Comparison of ENCODE assay signal across 8 mouse cellular contexts in genomic region chr14:32472996-32473395, GRCm38 (mm10). TPM values are rescaled to one million over a fixed set of nuclear protein-coding genes. Genes with fewer than 3 reads are reported as not detected.
DNase-seq lines count a peak whose midpoint lies in the region; ATAC-seq lines count a peak whose summit lies in the region.

No protein-coding gene starts in this region.

- H3K9me3 ChIP-seq in intestine, embryonic 14.5 days (ENCODE audit: control insufficient read depth, low read length): no peaks in the 10 kb centered on the region
- no peaks in the 10 kb centered on the region for H3K9me3 ChIP-seq in intestine, embryonic 16.5 days (ENCODE audit: control insufficient read depth, low read length)
- no peaks in the 10 kb centered on the region for H3K9me3 ChIP-seq in hindbrain, embryonic 10.5 days
- no peaks in the 10 kb centered on the region for H3K9me3 ChIP-seq in midbrain, embryonic 12.5 days

- no peaks in the 10 kb centered on the region for H3K4me1 ChIP-seq in intestine, embryonic 14.5 days (replicated peaks; ENCODE audit: control insufficient read depth, insufficient read depth, low read length)
- no peaks in the 10 kb centered on the region for H3K4me1 ChIP-seq in intestine, embryonic 16.5 days (ENCODE audit: control insufficient read depth, insufficient read depth, low read length)
- no peaks in the 10 kb centered on the region for H3K4me1 ChIP-seq in hindbrain, embryonic 10.5 days (replicated peaks)
- H3K4me1 ChIP-seq in midbrain, embryonic 12.5 days: no peaks in the 10 kb centered on the region

- 9% methylated on average over 4 of the region's 4 CpGs for WGBS in intestine, embryonic 14.5 days
- 10% methylated on average over 4 of the region's 4 CpGs for WGBS in intestine, embryonic 16.5 days
- 13% methylated on average over 4 of the region's 4 CpGs for WGBS in hindbrain, embryonic 10.5 days
- WGBS in midbrain, embryonic 12.5 days: 16% methylated on average over 4 of the region's 4 CpGs

- no peak for ATAC-seq in intestine, embryonic 14.5 days (replicated peaks; ENCODE audit: low FRiP score, low TSS enrichment, low read depth)
- no peak for ATAC-seq in intestine, embryonic 16.5 days
- ATAC-seq in midbrain, embryonic 12.5 days (ENCODE audit: low FRiP score, low read depth): peak; percentile 19; the same call in 1 of the 2 replicates

- H3K36me3 ChIP-seq in intestine, embryonic 14.5 days (ENCODE audit: control insufficient read depth, insufficient read depth, low read length): no peaks in the 10 kb centered on the region
- H3K36me3 ChIP-seq in intestine, embryonic 16.5 days (ENCODE audit: control insufficient read depth, insufficient read depth, low read length): no peaks in the 10 kb centered on the region
- no peaks in the 10 kb centered on the region for H3K36me3 ChIP-seq in hindbrain, embryonic 10.5 days
- no peaks in the 10 kb centered on the region for H3K36me3 ChIP-seq in midbrain, embryonic 12.5 days

- no peak overlapping the region for H3K4me2 ChIP-seq in intestine, embryonic 14.5 days (ENCODE audit: low read length)
- no peak overlapping the region for H3K4me2 ChIP-seq in intestine, embryonic 16.5 days (ENCODE audit: low read depth, low read length)
- no peak overlapping the region for H3K4me2 ChIP-seq in midbrain, embryonic 12.5 days (replicated peaks)

- no peak overlapping the region for H3K9ac ChIP-seq in intestine, embryonic 14.5 days (ENCODE audit: low read length)
- H3K9ac ChIP-seq in intestine, embryonic 16.5 days (ENCODE audit: low read depth, low read length): no peak overlapping the region
- H3K9ac ChIP-seq in midbrain, embryonic 12.5 days (replicated peaks): no peak overlapping the region

- no peak overlapping the region for H3K4me3 ChIP-seq in intestine, embryonic 14.5 days (ENCODE audit: low read depth, low read length)
- H3K4me3 ChIP-seq in intestine, embryonic 16.5 days (ENCODE audit: low read length): no peak overlapping the region
- H3K4me3 ChIP-seq in hindbrain, embryonic 10.5 days: no peak overlapping the region
- no peak overlapping the region for H3K4me3 ChIP-seq in midbrain, embryonic 12.5 days

- no peak overlapping the region for H3K27ac ChIP-seq in intestine, embryonic 14.5 days (ENCODE audit: low read depth)
- H3K27ac ChIP-seq in intestine, embryonic 16.5 days (ENCODE audit: low read length): no peak overlapping the region
- H3K27ac ChIP-seq in hindbrain, embryonic 10.5 days: no peak overlapping the region
- no peak overlapping the region for H3K27ac ChIP-seq in midbrain, embryonic 12.5 days (replicated peaks)

- H3K27me3 ChIP-seq in intestine, embryonic 14.5 days (replicated peaks; ENCODE audit: control insufficient read depth, insufficient read depth, low read length): 0 out of 2 replicates have a peak, but pooled peaks cover 4% of the 10 kb centered on the region
- H3K27me3 ChIP-seq in intestine, embryonic 16.5 days (replicated peaks; ENCODE audit: control insufficient read depth, insufficient read depth, low read length): no peaks in the 10 kb centered on the region
- H3K27me3 ChIP-seq in hindbrain, embryonic 10.5 days (ENCODE audit: insufficient read depth, poor library complexity, severe bottlenecking): peaks cover 8% of the 10 kb centered on the region; the same call in 1 of the 2 replicates
- peaks cover 17% of the 10 kb centered on the region for H3K27me3 ChIP-seq in midbrain, embryonic 12.5 days

- peak; percentile 78 for DNase-seq in intestine, embryonic 14.5 days (ENCODE audit: low spot score)
- DNase-seq in adrenal gland, adult (ENCODE audit: inconsistent age in 2 of 2, low spot score in 1 of 2): peak; percentile 55 to 86
- peak; percentile 78 for DNase-seq in embryo, embryonic 11 days
- DNase-seq in hindbrain, embryonic 10.5 days (ENCODE audit: low spot score): peak; percentile 63
- DNase-seq in layer of hippocampus, postnatal 36 days: peak; percentile 45 to 51
- DNase-seq in thymus, postnatal 14 days: peak; percentile 33

RNA-seq across cellular contexts. Expression of gene Chat, which starts 7.2 kb away (rescaled TPM):
- polyA plus RNA-seq in intestine, embryonic 14.5 days (2014; fragmentation: Nextera tagmentation; extraction: Ambion mirVana): 1.3 and 1.4 TPM in 2 replicates
- polyA plus RNA-seq in intestine, embryonic 16.5 days (2015; fragmentation: Nextera tagmentation; extraction: Ambion mirVana): 1.4 and 1.5 TPM in 2 replicates
- polyA plus RNA-seq in hindbrain, embryonic 10.5 days (2016; fragmentation: Nextera tagmentation; extraction: Ambion mirVana): 0.19 and 1.1 TPM in 2 replicates
- not detected for total RNA-seq in layer of hippocampus, postnatal 36 days (2021)
- 0.18 and 0.19 TPM in 2 replicates for polyA plus RNA-seq in midbrain, embryonic 12.5 days (2016; fragmentation: Nextera tagmentation; extraction: Ambion mirVana)

RNA-seq across cellular contexts. Expression of gene Slc18a3, which starts 8.3 kb away (rescaled TPM):
- 11.3 TPM in 2 replicates for polyA plus RNA-seq in intestine, embryonic 14.5 days (2014; fragmentation: Nextera tagmentation; extraction: Ambion mirVana)
- polyA plus RNA-seq in intestine, embryonic 16.5 days (2015; fragmentation: Nextera tagmentation; extraction: Ambion mirVana): 7.5 and 8.6 TPM in 2 replicates
- 2.8 and 12.0 TPM in 2 replicates for polyA plus RNA-seq in hindbrain, embryonic 10.5 days (2016; fragmentation: Nextera tagmentation; extraction: Ambion mirVana)
- total RNA-seq in layer of hippocampus, postnatal 36 days (2021): not detected
- polyA plus RNA-seq in midbrain, embryonic 12.5 days (2016; fragmentation: Nextera tagmentation; extraction: Ambion mirVana): 0.73 and 1.5 TPM in 2 replicates

RNA-seq across cellular contexts. Expression of gene Ercc6, which starts 40.3 kb away (rescaled TPM):
- polyA plus RNA-seq in intestine, embryonic 14.5 days (2014; fragmentation: Nextera tagmentation; extraction: Ambion mirVana): 16.0 and 19.1 TPM in 2 replicates
- 11.7 and 13.9 TPM in 2 replicates for polyA plus RNA-seq in intestine, embryonic 16.5 days (2015; fragmentation: Nextera tagmentation; extraction: Ambion mirVana)
- polyA plus RNA-seq in hindbrain, embryonic 10.5 days (2016; fragmentation: Nextera tagmentation; extraction: Ambion mirVana): 28.9 and 30.4 TPM in 2 replicates
- 10 to 100 TPM; 21.6 to 26.7 TPM for total RNA-seq in layer of hippocampus, postnatal 36 days (2021)
- 28.6 and 35.6 TPM in 2 replicates for polyA plus RNA-seq in midbrain, embryonic 12.5 days (2016; fragmentation: Nextera tagmentation; extraction: Ambion mirVana)
